Mouse (Mus musculus) erythroid progenitor cell, adult 5-6 weeks (primary cell): ENCODE data around the gene Tuba1b. TPM values are rescaled to one million over a fixed set of nuclear protein-coding genes. Genes with fewer than 3 reads are reported as not detected.
A peak's percentile ranks its signal among the peaks of the same experiment; 100 is the strongest.
"Not testable (repeated sequence)": the region's sequence is repeated elsewhere in the genome, so short reads cannot be mapped to it uniquely, and the experiment has no call there.

Experiments used
- ATAC-seq: replicated peaks from 2 replicates; pipeline ENCODE4 v1.8.0; 2016; ENCODE audit warnings: moderate number of reproducible peaks, mild to moderate bottlenecking, moderate TSS enrichment, inconsistent platforms; ENCODE audit not compliant: poor library complexity, low FRiP score, severe bottlenecking
- total RNA-seq, 2 experiments: library from RNA; stranded (forward) in 1 of 2; stranded (reverse) in 1 of 2; fragments of 150-400 nt in 1 of 2; fragments of 186-747, 209-891 nt in 1 of 2; gene quantifications; 2 replicates each; pipeline versions ENCODE4 v1.2.3 to v1.2.4; 2015 to 2017; ENCODE audit warnings: low replicate concordance in 2 of 2

Tuba1b gene
- total RNA-seq, 2 experiments from 2014 or later = 670 to 2,754 TPM

DNA sequence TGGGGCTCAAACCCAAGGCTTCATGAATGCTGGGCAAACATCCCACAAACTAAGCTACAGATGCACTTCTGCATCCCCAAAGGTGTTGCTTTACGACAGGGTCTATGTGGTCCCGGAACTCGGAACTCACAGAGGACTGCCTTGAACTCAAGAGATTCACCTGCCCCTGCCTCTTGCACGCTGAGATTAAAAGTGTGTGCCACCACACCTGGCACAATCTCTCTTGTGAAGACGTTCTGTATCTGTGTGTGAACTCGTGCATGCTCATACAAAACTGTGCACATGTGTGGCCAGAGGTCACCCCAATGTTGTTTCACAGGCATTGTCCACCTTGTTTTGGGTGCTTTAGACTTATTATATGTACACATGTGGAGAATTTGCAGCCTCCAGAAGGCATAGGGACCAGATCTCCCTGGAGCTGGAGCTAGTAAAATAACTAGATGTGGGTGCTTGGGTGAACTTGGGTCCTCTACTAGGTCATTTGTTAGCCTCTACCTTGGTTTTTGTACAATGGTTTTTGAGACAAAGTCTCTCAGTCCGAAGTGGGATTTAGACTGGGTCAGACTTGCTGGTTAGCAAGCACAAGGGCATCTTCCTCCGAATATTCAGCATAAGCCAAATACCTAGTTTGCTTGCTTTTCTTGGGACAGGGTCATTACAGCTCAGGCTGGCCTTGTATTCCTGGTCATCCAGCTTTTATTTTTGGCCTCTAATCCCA lies 4.2 kb downstream of the Tuba1b start:
- ATAC-seq = no peak

DNA sequence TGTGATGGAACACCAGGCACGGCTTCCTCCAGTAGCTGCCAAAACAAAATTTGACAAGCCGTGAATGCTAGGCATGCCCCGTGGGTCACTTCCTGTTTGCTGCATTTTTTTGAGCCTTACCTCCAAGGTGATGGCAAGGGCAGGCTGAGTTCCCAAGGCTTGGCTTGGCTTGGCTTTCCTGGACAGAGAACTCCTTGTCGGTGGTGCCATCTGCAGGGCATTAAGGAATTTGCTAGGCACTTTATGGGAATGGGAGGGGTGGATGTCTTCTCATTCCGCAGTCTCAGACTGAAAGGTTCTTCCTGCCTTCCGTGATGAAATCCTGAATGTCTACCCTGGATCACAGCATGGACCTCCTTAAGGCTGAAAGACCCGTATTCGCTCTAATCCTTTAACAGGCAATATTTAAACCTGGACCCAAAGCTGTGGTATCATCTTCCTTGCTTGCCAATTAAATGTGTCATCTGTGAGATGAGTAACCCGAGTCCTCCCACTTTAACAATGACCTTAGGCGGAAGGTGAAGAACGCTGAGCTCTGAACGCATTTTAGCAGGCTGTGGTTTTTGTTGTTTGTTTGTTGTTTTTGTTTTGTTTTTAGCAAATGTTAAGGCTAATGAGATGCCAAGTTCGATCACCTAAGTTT lies 5.6 kb downstream of the Tuba1b start:
- ATAC-seq = peak; percentile 55; the same call in 1 of the 2 replicates

DNA sequence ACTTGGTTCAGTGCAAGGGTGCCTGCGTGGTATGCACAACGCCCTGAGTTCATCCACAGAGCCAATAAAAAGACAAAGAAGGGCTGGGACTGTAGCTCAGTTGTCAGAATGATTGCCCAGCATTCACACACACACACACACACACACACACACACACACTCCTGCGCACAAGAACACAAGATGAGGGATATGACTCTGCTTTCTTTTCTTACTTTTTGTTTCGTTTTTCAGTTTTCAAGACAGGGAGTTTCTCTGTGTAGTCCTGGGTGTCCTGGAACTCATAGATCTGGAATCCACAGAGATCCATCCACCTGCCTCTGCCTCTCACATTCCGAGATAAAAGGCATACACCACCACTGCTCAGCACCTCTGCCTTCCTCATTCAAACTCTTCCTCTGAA lies 6.8 kb downstream of the Tuba1b start:
- ATAC-seq = no peak

DNA sequence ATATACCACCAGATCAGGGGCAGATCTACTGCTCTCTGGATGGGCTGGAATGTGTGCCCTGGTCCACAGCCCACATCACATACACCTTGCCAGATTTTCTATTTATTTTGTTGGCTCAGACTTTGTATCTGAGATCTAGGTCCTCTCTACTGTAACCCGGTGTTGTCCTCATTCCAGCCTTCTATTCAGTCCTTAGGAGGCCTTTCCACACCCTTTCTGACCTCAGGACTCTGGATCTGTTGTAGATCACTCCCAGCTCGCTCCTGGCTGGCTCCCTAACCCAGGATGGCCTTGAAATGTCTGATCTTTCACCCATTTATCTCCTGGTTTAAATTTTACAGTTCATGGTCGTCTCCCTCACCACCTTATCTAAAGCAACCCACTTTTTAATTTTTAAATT lies 9.7 kb downstream of the Tuba1b start:
- ATAC-seq = no peak

DNA sequence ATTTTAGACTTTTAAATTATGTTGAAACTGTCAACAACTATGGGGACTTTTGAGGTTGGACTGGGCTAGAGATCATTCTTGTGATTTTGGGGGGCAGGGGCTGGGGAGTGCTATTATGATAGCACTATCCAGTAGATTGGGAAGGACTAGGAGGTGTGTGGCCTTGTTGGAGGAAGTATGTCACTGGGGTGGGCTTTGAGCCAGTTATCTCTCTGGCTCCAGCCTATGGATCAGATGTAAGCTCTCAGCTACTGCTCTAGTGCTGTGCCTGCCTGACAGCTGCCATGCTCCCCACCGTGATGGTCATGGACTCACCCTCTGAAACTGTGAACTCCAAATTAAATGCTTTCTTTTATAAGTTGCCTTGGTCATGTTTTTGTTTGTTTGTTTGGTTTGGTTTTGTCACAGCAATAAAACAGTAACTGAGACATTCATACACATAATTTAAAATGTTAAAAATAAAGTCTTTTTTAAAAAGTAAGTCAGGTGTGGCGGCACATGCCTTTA lies 11.3 kb downstream of the Tuba1b start:
- ATAC-seq = no peak

DNA sequence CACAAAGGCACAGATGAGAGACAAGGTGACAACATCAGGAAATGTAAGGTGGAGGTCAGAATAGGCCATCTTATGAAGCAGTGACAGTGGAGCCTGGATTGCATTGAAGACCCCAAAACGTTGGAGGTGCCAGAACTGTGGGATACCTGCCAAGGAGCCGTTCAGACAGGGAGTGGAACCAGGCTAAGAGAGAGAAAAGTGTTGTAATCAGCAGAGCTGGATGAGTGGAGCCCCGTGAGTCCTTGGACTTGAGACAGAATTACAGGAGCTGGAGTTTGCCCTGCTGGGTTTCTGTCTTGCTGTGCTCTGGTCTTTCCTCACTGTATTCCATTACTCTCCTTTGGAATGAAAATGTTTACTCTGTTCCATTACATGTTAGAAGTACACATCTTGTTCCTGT lies 11.8 kb downstream of the Tuba1b start:
- ATAC-seq = no peak

DNA sequence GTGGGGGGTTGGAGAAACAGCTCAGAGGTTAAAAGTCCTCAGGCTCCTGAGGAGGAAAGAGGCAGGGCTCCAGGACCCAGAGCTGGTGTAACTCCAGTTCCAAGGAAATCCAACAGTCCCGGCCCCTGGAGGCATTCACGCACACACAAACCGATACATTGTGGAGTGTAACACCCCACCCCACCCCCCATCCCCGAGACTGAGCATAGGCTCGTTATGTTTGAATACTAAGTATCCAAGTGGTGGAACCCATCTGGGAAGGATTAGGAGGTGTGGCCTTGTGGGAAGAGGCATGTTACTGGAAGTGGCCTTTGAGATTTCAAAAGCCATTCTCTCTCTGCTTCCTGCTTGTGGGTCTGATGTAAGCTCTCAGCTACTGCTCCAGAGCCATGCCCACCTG lies 12.9 kb downstream of the Tuba1b start:
- no peak for ATAC-seq

DNA sequence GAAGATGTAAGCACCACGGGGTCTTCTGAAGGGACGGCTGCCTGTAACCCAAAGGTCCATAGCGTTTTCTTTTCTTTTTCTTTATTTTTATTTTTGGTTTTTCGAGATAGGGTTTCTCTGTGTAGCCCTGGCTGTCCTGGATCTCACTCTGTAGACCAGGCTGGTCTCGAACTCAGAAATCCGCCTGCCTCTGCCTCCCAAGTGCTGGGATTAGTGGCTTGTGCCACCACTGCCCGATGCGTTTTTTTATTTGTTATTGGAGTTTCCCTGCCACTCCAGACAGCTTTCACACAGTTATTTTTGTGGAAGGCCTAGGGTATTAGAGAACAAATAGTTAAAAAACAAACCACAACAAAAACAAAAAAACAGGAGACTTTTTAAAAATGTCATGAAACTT lies 15.9 kb downstream of the Tuba1b start:
- not testable (repeated sequence) for ATAC-seq

DNA sequence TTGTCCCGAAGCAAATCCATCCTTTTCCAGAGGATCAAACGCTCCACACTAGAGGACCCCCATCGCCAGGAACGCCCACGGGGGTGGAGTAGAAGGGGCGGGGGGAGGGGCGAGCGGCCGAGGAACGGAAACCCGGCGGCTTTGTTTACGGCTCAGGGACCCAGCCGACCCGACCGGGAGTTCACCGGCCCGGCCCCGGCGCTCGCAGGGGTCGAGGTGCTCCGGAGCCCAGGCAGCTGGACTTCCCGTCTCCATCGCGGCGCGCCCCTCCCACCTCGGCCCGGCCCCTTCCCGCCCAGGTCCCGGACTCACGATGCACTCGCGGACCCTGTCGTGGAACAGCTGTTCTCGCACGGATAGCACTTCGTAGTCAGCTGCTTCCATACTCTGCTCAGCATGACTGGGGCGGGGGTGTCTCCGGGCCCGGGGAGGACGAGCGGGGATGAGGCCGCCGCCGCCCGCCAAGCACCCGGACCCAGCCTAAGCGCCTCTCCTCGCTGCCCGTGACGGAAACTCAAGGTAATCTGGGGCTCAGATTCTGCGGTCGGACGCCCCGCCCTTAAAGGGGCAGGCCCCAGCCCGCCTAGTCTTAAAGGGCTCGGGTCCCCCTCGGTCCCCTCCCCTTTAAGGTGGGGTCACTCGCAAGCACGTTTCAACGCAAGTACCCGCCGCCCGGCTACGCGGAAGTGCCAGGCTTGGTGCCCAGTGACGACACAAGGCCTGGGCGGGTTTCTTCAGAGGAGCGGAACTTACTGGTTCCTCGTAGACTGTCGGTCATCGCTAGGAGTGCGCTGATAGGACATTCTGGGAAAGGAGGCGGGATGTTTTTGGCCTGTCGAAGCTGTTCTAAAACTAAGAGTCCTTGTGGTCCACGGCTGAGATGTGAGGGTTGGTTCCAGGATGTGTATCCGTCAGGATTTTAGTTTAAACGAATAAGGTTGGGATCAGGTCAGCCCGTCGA lies 16.5 kb downstream of the Tuba1b start, which contains the start of gene Lmbr1l:
Gene Lmbr1l, minus strand, starts transcription at position 694 of the 961 bp plus-strand sequence.
- ATAC-seq = peak; percentile 99

DNA sequence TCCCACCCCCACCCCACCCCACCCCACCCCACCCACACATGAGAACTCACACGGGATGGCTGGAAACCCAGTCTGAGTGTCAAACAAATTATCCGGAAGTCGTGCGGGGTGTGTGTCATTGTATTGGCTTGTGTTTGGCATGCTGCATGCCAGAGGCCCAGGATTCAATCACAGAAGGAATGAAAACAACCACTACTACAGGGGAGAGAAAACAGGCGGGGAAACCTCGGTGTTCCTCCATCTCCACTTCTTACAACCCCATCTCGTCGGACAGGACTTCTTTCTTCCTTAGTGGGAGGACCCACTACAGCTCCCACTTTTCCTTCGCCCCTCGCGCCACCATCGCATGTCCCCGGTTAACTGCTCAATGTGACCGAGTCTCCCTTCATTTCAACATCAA lies 17.3 kb downstream of the Tuba1b start:
- ATAC-seq = no peak

DNA sequence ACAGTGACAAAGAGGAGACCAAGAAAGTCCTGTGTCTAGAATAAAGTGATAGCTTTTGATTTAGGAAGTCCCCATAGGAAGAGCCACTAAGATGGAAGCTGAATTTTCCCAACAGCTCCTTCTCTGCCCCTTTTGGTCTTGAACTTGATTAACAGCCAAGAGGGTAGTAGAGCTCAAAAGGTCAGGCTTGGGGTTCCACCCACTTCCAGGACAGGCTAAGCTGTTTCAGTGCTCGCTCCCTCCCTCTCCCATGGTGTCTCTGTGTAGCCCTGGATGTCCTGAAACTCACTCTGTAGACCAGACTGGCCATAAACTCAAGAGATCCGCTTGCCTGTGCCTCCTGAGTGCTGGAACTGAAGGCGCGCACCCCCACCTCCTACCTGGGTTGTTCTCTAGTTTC lies 18.3 kb downstream of the Tuba1b start:
- ATAC-seq = no peak

DNA sequence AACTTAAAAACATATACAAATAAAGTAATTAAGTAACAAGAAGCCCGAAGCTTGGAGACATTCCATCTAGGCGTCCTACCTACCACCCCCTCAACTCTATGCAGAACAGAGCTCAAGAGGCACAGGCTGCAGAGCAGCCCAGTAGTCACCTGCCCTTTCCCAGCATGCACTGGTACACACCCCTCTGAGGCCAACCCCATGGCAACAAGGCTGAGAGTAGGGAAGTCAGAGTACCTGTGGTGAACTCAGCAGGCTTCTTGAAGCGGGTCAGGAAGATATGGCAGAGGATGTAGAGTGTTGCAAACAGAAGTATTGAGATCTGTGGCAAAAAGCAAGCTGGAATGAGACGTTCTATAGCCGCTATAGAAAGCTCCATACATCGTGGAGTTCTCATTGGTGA lies 19.5 kb downstream of the Tuba1b start:
- ATAC-seq = no peak

DNA sequence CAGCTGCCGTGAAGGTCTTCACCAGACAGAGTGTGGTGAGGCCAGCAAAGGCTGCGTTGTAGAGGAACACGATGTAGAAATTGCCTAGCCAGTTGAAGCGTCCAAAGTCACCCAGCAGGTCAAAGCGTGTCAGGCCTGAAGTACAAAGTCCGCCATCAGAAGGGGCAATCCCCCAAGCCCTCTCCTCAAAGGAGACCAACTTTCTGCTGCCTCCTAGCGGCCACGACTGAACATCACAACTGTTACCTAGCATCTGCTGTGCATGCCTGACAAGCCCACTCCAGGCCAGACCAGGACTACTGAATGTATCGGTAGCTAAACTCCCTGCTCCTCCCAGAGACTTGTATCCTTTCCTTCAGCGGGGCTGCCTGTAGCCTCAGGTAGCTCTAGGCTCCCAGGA lies 29.7 kb downstream of the Tuba1b start:
- ATAC-seq = 0 out of 2 replicates have a peak, but pooled peaks have one; percentile 40

DNA sequence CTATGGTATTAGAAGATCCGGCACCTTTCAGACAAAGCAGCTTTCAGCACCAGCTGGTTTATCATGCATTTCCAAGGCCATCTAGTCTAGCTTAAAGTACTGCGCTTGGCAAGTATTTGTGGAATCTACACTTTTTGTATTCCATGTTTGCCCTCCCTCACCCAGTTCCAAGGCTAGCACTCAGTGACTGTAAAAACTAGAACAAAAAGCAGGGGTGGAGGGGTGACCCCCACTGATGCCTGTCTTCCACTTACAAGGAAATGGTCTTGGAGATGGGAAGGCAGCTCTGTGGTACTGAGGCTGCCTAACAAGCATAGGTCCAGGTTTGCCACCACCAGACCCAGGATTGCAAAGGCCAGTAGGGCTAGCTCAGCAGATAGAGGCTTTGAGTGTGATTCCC lies 31.8 kb downstream of the Tuba1b start:
- ATAC-seq = no peak

DNA sequence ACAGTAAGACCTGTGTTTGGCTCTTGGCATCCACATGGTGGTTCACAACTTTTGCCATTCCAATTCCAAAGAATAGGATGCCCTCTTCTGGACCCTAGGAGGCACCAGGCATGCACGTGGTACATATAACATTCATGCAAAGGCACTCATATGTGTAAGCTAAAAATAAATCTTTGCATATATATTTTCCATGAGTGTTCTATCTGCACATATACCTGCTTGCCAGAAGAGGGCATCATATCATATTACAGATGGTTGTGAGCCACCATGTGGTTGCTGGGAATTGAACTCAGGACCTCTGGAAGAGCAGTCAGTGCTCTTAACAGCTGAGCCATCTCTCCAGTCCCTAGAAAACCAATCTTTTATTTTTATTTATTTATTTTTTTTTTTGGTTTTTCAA lies 32.8 kb downstream of the Tuba1b start:
- no peak for ATAC-seq

DNA sequence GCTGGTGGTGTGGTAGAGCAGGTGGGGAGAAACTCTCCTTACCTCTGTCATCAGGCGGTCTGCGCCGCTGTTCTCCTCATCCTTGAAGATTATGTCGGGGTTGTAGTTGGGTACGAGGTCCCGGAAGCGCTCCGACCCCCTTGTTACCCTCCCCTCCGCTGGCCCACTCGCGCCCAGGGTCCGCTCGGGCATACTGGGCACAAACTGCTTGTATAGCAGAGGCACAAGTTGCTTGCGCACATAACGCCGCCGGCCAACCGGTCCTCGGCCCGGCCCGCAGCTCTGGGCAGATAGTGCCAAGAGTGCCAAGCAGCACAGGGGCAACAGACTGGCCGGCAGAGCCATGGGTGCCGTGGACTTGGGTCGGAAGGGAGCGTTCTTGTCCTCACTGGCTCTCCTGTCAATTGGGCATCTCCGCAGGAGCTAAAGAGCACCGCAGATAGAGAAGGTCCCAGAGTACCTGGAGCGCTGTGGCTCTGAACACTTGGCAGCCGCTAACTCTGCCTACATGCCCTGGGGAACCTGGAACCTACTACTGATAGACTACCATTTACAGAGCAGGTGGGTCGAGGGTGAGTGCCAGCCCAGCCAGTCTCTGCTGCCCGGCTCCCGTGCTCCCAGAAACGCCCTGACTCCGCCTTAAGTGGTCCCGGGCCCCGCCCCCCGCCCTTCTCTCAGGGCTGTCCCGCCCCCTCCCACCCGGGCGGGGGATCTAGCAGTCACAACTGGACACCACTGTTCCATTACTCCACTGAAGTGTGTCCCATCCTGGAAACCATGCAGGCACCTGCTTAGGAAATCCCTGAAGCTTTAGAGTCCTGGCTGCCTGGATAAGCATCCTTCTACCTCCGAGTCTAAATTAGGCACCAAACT lies 36.2 kb downstream of the Tuba1b start, which contains the start of gene Dhh:
Gene Dhh, minus strand, starts transcription at position 613 of the 873 bp plus-strand sequence.
- ATAC-seq = no peak

DNA sequence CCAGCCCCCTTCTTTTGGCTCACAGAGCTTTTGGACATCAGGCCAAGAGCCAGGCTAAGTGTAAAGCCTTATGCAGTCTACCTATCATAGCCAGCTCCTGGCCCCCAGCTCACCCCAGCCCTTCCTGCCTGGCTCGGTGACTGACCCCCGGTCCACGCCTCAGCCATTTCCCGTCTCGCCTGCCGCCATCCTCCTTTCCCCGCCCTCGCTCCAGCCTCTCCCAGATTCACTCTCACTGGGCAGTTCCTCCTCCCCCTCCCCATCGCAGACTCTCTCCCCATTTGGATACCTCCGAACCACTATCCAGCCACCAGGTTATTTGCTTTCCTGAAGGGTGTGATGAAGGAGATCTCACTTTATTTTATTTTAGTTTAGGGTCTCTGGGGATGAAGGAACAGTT lies 36.9 kb downstream of the Tuba1b start:
- no peak for ATAC-seq

DNA sequence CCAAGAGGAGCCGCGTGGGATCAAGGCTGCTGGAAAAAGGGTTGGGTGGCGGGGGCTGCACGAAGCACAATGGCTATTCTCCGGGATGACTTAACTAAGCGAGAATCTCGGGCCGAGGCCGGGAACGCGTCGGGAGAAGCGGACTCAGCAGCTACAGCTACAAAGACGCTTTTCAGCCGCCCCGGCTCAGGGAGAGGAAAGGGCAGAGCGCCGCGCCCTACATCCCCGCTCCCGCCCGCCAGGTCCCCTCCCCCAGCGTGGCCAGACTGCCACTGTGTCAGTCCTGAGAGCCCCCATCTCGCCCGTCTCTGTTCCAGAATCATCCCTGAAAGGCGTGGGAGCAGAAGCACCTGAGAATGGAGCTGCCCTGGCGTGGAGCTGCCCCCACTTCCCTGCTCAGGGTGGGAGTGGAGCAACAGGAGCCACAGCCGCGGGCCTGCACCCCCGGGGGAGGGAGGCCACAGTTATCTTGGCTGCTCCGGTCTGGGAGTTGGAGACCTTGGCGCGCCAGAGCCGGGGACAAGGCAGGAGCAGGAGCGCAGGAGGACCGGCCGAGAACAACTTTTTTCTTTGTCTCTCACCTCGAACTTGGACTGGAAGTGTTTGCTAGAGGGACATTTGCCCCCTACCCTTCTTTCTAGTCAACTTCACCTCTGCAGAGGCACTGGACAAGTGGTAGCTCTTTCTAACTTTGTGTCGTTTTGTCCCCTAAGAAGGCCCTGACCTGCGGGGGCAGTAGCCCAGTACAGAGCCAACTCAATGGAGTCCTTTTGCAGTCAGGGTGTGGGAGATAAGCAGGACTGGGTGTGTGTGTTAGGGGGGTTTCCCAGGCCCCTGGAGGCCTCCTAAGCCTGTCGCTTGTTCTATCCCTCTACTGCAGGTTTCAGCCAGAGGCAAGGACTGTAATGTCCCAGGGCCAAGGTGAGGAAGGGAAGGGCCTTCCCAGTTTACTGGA lies 38.5 kb downstream of the Tuba1b start:
- ATAC-seq = no peak
